Mouse (Mus musculus): ENCODE measurements at regions not wholly inside any gene's neighbourhood (a gene's known extent, or its start where the extent isn't known, plus 50 kb on each side); places are given as distances from the start of the nearest gene placed in this dataset.

DNA sequence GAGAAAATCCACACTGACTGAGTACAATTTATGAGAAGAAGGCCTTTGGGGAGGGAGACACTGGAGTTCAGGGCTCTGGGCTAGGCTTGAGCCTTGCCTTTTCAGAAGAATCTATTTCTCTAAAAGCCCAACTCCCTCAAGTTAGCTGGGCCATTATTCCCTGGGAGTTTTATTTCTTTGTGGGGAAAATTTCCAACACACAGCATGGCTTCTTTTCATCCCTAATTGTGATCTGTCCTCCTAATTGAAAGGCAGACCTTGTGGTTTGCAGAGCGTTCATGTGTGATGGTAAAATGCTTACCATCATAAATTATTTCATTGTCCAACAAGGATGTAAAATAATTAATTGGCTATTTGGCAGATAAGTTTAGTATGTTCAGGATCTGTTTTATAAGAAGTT, 204.1 kb downstream of the Tgfb2 start:
- no peak for DNase-seq (ENCODE audit: low spot score)

DNA sequence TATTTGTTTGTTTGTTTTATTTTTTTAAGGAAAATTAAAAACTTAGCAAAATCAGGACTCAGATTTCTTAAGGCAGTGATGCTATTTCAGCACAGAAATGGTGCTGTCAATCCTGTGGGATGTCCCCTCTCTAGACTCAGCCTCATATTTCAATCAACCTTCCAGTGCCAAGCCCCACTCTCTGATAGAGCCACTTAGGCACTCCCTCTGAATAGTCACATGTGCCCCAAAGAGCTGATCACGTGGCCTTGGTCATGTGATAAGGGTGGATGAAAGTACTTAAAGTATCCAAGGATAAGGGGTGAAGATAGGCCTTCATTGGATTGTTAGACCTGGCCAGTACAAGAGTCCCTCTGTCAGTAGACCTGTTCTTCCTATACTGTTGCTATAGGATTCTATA, 207.9 kb downstream of the Tgfb2 start:
- DNase-seq (ENCODE audit: low spot score): no peak

DNA sequence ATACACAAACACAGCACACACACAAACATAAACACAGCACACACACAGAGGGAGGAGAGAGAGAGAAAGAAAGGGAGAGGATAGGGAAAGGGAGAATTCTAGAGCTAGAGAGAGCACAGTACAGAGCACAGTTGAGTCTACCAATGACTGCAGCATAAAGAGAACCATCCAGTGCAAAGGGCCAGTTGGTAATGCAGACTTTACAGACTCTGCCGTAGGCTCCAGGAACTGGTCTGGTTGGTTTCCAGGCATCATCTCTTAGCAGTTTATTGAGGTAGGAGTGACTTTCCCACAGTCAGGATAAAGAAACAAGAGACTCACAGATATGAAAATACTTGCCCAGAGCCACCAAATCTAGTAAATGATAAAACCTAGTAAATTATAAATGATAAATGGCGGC, 208.5 kb downstream of the Tgfb2 start:
- no peak for DNase-seq (ENCODE audit: low spot score)

DNA sequence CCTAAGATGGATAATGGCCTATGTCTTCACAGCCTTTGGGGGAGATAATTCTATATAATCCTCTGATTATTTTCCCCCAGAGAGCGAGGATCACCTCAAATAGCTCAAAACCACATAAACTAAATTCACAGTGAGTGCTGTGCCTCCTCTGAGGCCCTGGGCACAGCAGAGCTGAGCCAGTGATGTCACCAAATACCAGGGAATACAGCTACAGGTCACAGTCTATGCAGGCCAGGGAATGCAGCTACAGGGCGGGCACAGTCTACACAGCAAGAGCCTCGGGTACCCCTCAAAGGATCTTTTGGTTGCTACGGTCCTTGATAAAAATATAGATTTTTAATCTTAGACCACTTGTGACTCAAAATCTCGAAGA, 211.4 kb downstream of the Tgfb2 start:
- no peak for DNase-seq (ENCODE audit: low spot score)

DNA sequence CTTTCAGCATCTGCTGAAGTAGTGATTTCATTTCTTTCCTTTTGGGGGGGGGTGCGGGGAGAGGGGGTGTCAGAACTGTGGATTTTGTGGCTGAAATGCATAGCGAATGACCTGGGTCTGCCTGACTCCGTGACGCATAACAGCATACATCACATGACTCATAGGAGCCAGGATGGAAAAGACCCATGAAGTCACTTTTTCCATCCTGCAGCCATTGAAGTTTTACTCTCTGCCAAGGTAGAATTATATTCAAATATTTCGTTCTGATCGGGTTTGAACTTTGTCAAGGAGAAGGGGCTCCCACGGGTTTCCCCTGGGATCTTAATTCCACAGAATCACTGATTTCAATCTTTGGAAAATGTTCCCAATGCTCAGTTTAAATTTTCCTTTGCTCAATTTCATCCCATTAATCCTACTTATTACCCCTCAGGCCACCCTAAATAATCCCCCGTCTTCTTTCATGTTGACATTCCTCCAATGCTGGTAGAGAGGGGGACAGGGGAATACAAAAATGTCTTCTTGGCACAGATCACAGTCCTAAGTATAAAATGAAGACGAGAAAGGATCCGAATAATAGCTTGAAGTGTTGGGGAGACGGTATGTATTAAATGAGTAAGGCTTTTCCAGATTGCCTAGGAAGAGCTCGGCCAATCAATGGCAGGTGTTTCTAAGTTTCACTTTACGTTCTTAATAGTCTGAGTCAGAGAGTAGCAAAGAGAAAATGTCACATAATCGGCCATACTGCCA, 212.0 kb downstream of the Tgfb2 start:
- no peak for DNase-seq (ENCODE audit: low spot score)

GRCm38 (mm10) chr1:186482177-186482576, 223.6 kb downstream of the Tgfb2 start:
- no peak for DNase-seq (ENCODE audit: low spot score)

- no peak for DNase-seq (ENCODE audit: low spot score)
Measured at GRCm38 (mm10) chr1:186480019-186480418, 225.8 kb downstream of the Tgfb2 start.

DNA sequence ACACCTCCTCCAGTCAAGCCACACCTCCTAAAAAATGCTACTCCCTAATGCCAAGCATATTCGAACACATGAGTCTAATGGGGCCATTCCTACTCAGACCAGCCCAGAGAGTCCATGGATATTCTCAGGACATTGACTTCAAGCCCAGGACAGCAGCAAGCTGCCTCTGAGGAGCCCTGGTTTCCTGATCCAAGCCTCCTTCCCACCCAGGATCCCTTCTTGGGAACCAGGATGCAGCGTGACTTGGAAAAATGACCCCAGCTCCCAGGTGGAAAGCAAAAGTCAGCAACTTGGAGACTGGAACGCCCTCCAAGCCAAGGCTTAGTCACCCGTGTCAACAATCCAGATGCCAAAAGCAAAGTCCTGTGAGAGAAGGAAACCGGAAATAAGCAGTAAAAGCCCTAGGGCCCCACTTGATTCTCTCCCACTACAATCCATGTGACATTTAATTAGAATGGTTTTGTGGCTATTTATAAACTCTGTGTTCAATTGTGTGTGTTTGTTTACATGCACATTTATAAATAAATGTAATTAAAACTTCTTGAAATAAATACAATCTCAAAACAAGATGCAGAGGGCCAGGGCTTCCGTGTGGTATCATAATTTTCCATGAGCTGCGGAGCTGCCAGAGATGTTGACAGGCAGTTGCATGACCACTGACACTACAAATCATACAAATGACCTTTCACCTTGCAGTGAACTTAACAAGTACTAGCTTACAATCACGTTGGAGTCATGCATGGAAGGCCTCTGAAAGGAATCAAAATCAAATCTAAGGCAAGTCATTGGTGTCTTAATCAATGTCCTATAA, 227.2 kb downstream of the Tgfb2 start:
- no peak for DNase-seq (ENCODE audit: low spot score)

GRCm38 (mm10) chr1:186474844-186475243, 230.9 kb downstream of the Tgfb2 start:
- no peak for DNase-seq (ENCODE audit: low spot score)

- no peak for DNase-seq (ENCODE audit: low spot score)
Measured at GRCm38 (mm10) chr1:186474385-186474784, 231.4 kb downstream of the Tgfb2 start.

DNA sequence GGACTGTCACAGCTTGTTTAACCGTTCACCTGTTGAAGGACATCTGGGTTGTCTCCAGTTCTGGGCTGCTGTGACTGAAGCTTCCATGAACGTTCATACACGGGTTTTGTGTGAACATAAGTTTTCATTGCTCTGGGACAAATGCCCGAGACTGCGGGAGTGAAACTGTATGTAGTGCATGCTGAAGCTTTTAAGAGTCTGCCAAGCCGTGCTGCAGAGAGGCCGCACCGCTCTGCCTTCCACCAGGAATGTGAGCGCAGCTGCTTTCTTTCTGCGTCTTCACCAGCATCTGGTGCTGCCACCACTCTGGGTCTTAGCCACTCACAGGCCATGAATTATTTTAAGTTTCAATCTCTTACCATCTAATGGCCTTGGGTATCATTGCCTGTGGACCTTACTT, 232.8 kb downstream of the Tgfb2 start:
- no peak for DNase-seq (ENCODE audit: low spot score)

GRCm38 (mm10) chr1:186465526-186465925, 240.3 kb downstream of the Tgfb2 start:
- no peak for DNase-seq (ENCODE audit: low spot score)

DNA sequence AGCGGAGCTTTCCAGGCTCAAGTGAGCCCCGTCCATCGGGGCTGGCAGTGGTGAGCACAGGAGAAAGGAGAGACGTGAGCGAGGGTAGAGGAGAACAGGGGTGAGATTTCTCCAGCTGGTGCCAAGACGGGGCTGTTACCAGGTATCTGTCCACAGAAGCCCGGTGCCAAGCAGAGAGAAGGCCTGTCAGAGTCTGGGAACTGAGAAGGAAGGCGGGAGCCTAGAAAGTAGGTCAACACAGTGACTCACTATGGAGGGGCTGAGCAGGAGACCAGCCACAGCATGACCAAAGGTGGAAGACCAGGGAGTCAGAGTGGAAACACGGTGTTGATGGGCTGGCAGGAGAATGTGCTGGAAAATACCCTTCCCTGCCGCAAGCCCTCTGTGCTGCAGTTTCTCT, 245.0 kb downstream of the Tgfb2 start:
- DNase-seq (ENCODE audit: low spot score): no peak

DNA sequence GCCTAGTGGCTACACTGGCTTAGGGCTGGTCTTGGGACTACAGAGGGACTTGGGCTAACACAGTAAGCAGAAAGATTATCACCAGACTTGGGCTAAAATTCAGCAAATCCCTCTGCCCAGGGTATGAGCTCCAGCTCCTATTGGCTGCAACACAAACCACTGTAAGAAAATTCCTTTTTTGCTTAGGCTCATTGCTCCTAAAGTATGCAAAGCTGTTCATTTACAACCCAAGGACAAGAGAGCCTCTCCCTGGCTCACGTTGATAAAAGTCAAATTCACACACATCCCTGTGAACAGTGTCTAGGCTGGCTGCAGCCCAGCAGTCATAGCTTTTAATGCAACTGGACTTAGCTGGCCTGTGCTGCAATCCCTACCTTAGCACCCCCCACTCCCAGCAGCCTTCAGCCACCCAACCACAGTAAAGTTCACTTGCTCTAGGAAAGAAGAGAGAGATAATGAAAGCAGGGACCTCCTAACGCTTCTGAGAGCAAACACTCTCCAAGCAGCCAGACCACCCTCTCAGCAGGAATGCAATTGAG, 247.6 kb downstream of the Tgfb2 start:
- no peak for DNase-seq (ENCODE audit: low spot score)

DNA sequence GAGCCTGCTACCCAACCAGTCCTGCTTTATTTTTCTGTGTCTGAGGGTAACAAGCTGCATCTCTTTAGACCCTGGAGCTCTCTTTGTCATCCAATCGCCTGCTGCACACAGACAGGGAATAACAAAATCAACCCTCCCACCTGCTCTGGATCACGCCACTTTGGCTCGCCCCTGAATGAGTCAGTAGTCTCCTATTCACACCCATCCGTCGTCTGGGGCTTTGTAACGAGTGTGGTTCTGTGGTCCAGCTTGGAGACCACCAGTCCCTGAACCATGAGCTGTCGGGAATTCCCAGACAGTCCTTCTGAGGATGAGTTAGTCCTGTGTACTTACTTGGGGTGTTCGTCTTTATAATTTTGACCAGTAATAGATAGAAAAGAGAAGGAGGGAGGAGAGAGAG, 248.7 kb downstream of the Tgfb2 start:
- DNase-seq (ENCODE audit: low spot score): no peak

- no peak for DNase-seq (ENCODE audit: low spot score)
Measured at GRCm38 (mm10) chr1:186456131-186456530, 249.7 kb downstream of the Tgfb2 start.

DNA sequence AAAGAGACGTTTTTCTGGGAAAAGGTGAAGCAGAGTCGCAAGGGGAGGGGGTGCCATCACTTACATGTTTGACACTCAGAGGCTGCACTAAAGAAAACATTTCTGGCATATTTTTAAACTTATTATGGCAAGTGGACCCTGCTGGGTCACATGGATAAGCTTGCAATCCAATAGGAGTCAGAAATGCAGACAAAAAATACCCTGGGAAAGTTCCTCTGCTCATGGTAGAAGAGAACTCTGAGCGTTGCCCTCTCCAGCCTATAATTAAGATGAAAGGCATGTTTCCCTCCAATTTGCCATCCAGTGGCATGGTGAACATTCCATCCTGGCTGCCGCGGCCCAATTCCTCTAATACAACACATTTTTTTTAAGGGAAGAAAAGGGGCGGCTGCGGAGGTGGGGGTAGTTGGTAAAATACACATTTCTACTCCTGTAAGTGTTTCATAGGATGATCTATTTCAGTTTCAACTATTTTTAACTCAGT, 250.6 kb downstream of the Tgfb2 start:
- no peak for DNase-seq (ENCODE audit: low spot score)

DNA sequence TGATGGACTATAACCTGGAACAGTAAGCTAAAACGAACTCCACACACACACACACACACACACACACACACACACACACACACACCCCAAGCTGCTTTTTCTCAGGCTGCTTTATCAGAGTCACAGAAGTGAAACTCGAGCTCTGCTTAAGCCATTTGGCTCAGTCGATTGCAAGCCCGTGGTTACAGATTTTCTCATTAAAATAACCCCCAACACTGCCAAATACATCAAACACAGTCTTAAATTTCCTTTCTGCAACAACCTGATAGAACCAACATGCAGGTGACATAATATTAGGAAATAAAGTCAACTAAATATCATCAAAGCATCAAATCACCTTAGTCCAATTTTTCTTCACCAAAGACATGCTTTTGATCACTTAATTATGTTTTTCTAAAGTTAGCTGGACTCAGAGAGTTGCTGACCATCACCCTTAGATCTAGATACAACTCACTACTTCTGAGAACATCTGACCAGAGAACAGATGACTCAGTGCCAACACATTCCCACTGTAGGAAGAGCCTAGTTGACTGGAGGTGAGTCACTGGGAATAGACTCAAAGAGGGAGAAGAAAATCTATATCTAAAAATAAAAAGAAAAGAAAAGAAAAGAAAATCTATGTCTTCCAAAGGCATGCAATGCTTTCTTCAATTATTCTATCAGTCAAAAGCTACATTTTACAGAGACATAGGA, 251.2 kb downstream of the Tgfb2 start:
- no peak for DNase-seq (ENCODE audit: low spot score)

GRCm38 (mm10) chr1:186448841-186449650, 256.7 kb downstream of the Tgfb2 start:
- no peak for DNase-seq (ENCODE audit: low spot score)

DNA sequence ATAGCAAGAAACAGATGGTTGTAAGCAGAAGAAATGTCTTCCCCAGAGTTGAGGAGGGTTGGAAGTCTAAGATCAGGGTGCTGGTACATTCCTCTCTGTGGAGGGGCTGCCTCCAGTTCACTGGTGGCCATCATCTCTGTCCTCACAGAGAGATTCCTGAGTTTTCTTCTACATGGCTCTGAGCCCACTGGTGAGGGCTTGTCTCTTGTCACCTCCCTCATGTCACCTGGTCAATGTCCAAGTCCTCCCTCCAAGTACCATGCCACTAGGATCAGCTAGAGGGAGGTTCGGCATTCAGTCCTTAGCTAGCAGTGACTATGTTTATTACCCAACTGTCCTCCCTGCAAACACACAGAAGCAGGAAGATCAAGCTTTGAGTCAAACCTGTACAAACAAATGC, 258.3 kb downstream of the Tgfb2 start:
- no peak for DNase-seq (ENCODE audit: low spot score)

DNA sequence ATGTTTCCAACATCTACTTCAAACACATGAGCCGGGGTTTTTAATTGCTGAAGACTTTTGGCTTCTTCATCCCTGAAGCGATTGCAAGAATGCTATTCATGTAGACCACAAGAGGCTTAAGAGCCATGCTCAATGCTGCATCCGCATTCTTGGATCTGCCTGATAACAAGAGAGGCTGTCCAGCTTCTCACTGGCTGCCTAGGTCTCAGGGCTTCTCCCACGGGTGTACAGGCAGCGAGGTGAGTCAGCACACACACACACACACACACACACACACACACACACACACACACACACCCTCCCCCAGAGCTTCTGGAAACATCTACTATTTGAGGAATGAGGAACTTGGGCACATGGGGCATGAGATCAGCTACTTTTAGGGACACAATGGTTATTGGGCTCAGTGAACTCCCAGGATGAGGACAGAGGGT, 261.1 kb downstream of the Tgfb2 start:
- no peak for DNase-seq (ENCODE audit: low spot score)

GRCm38 (mm10) chr1:186442160-186442559, 263.6 kb downstream of the Tgfb2 start:
- DNase-seq (ENCODE audit: low spot score): no peak

All from T-cell, adult 2 months (primary cell).